Mouse (Mus musculus): ENCODE results near the gene Fut1. TPM values are rescaled to one million over a fixed set of nuclear protein-coding genes. Genes with fewer than 3 reads are reported as not detected.
A peak's percentile ranks its signal among the peaks of the same experiment; 100 is the strongest.

Gene Fut1
- polyA plus RNA-seq, 1 experiment from 2014 or later: not detected

GRCm38 (mm10) chr7:45609511-45609910, 7.6 kb upstream of the Fut1 start:
- ATAC-seq (ENCODE audit: insufficient read depth): no peak
- H3K4me3 ChIP-seq (replicated peaks): no peak overlapping the region
- no peaks in the 10 kb centered on the region for H3K27me3 ChIP-seq
- no peaks in the 10 kb centered on the region for H3K9me3 ChIP-seq (replicated peaks)
- no peak overlapping the region for H3K4me2 ChIP-seq
- H3K9ac ChIP-seq: no peak overlapping the region
- no peak overlapping the region for H3K27ac ChIP-seq (replicated peaks)
- no peaks in the 10 kb centered on the region; the same call in 1 of the 2 replicates for H3K4me1 ChIP-seq (replicated peaks)
- no peaks in the 10 kb centered on the region for H3K36me3 ChIP-seq (replicated peaks)
- WGBS (ENCODE audit: insufficient replicate concordance): 40% methylated on average over 1 of the region's 1 CpGs

GRCm38 (mm10) chr7:45616277-45616676, 812 bp upstream of the Fut1 start:
- Histone ChIP-seq H3K4me1 (replicated peaks) (no peaks in the 10 kb centered on the region; the same call in 1 of the 2 replicates), H3K9ac (no peak overlapping the region), H3K36me3 (replicated peaks) (no peaks in the 10 kb centered on the region), H3K9me3 (replicated peaks) (no peaks in the 10 kb centered on the region), H3K27ac (replicated peaks) (no peak overlapping the region), H3K4me3 (replicated peaks) (no peak overlapping the region), H3K4me2 (no peak overlapping the region), H3K27me3 (peaks cover 57% of the 10 kb centered on the region)
- WGBS (ENCODE audit: insufficient replicate concordance): 30% methylated on average over 6 of the region's 6 CpGs
- ATAC-seq (ENCODE audit: insufficient read depth): no peak

DNA sequence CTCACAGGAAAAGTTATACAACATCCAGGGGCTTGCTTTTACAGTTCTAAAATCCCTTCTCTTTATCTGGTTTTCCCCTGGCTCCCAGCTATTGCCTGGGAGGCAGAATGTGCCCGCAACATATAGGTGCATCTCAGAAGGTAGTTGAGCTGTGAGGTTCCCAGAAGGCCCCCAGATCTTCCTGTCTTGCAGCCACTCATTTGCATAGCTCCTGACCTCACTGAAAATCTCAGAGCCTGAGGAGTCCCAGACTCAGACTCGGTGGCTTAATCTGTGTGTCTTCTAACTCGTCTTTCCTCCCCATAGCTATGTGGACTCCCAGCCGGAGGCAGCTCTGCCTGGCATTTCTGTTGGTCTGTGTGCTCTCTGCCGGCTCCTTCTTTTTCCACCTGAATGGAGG, 1.2 kb downstream of the Fut1 start:
- no peak overlapping the region for H3K4me2 ChIP-seq
- H3K27ac ChIP-seq (replicated peaks): no peak overlapping the region
- peaks cover 57% of the 10 kb centered on the region for H3K27me3 ChIP-seq
- H3K36me3 ChIP-seq (replicated peaks): no peaks in the 10 kb centered on the region
- no peak overlapping the region for H3K9ac ChIP-seq
- ATAC-seq (ENCODE audit: insufficient read depth): no peak
- H3K9me3 ChIP-seq (replicated peaks): no peaks in the 10 kb centered on the region
- H3K4me3 ChIP-seq (replicated peaks): no peak overlapping the region
- 60% methylated on average over 5 of the region's 5 CpGs for WGBS (ENCODE audit: insufficient replicate concordance)
- H3K4me1 ChIP-seq (replicated peaks): no peaks in the 10 kb centered on the region; the same call in 1 of the 2 replicates

GRCm38 (mm10) chr7:45619592-45619991, 2.5 kb downstream of the Fut1 start:
- WGBS (ENCODE audit: insufficient replicate concordance): 63% methylated on average over 5 of the region's 5 CpGs
- no peak overlapping the region for H3K9ac ChIP-seq
- H3K4me2 ChIP-seq: no peak overlapping the region
- H3K9me3 ChIP-seq (replicated peaks): no peaks in the 10 kb centered on the region
- H3K4me1 ChIP-seq (replicated peaks): no peaks in the 10 kb centered on the region; the same call in 1 of the 2 replicates
- no peak overlapping the region for H3K4me3 ChIP-seq (replicated peaks)
- ATAC-seq (ENCODE audit: insufficient read depth): no peak
- H3K36me3 ChIP-seq (replicated peaks): no peaks in the 10 kb centered on the region
- H3K27ac ChIP-seq (replicated peaks): no peak overlapping the region
- H3K27me3 ChIP-seq: peaks cover 57% of the 10 kb centered on the region

DNA sequence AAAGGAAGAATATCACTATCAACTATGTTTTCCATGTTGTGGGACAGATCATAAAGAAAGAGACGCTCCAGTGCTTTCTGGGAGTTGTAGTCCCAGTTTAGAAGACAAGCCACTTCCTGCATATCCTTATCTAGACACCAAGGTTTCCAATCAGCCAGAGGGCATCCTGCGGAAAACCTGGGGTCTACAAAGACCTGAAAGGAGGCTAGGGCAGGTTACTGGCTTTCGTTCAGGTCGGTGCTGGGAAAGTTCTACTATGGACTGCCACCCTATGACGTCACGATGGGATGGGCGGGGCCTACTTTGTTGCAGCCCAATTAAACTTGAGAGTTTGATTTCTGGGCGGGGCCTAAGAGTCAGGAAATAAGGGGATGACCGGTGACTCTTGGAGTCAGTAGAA, 4.4 kb downstream of the Fut1 start, which contains the start of gene Izumo1:
Gene Izumo1 (plus strand): TSS at position 369 of the 400 bp plus-strand sequence.
- Histone ChIP-seq H3K27me3 (peaks cover 58% of the 10 kb centered on the region), H3K9me3 (replicated peaks) (no peaks in the 10 kb centered on the region), H3K4me2 (no peak within 1 kb of the TSS; the same call in none of the 2 replicates), H3K4me1 (replicated peaks) (no peaks in the 10 kb centered on the region; the same call in 1 of the 2 replicates), H3K36me3 (replicated peaks) (no peaks in the 10 kb centered on the region), H3K9ac (no peak within 1 kb of the TSS), H3K4me3 (replicated peaks) (no peak within 1 kb of the TSS), H3K27ac (replicated peaks) (no peak within 1 kb of the TSS)
- 17% methylated on average over 9 of the region's 9 CpGs for WGBS (ENCODE audit: insufficient replicate concordance)
- ATAC-seq (ENCODE audit: insufficient read depth): no peak

GRCm38 (mm10) chr7:45623507-45623906, 6.4 kb downstream of the Fut1 start:
- Histone ChIP-seq H3K27me3 (peaks cover 60% of the 10 kb centered on the region), H3K36me3 (replicated peaks) (no peaks in the 10 kb centered on the region), H3K9ac (no peak overlapping the region), H3K4me1 (replicated peaks) (peaks cover 4% of the 10 kb centered on the region), H3K4me2 (no peak overlapping the region), H3K27ac (replicated peaks) (no peak overlapping the region), H3K4me3 (replicated peaks) (no peak overlapping the region), H3K9me3 (replicated peaks) (no peaks in the 10 kb centered on the region)
- no peak for ATAC-seq (ENCODE audit: insufficient read depth)
- WGBS (ENCODE audit: insufficient replicate concordance): 74% methylated on average over 11 of the region's 11 CpGs

- Histone ChIP-seq H3K4me2 (no peak overlapping the region), H3K4me1 (replicated peaks) (peaks cover 11% of the 10 kb centered on the region), H3K27ac (replicated peaks) (no peak overlapping the region), H3K9me3 (replicated peaks) (no peaks in the 10 kb centered on the region), H3K4me3 (replicated peaks) (no peak overlapping the region), H3K9ac (no peak overlapping the region), H3K36me3 (replicated peaks) (no peaks in the 10 kb centered on the region), H3K27me3 (peaks cover 60% of the 10 kb centered on the region)
- ATAC-seq (ENCODE audit: insufficient read depth): no peak
- 70% methylated on average over 3 of the region's 3 CpGs for WGBS (ENCODE audit: insufficient replicate concordance)
Measured at GRCm38 (mm10) chr7:45624718-45625117, 7.6 kb downstream of the Fut1 start.

DNA sequence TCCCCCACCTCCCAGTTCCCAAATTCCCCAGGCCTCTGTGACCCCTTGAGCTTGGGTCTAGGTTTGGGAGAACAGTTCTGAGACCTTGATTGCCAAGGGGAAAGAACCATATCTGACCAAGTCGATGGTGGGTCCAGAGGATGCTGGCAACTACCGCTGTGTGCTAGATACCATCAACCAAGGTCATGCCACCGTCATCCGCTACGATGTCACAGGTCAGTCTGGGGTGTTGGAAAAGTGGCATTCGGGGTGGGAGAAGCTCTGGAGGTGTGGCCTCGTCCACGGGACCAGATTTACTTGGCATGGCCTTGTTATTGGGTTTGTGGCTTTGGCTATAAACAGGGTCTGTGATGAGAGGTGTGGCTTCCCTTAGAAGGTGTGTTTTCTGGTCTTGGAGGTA, 8.4 kb downstream of the Fut1 start:
- H3K4me3 ChIP-seq (replicated peaks): no peak overlapping the region
- H3K27me3 ChIP-seq: peaks cover 60% of the 10 kb centered on the region
- H3K4me2 ChIP-seq: no peak overlapping the region
- no peak overlapping the region for H3K9ac ChIP-seq
- no peaks in the 10 kb centered on the region for H3K9me3 ChIP-seq (replicated peaks)
- H3K36me3 ChIP-seq (replicated peaks): no peaks in the 10 kb centered on the region
- peaks cover 11% of the 10 kb centered on the region for H3K4me1 ChIP-seq (replicated peaks)
- H3K27ac ChIP-seq (replicated peaks): no peak overlapping the region
- 66% methylated on average over 8 of the region's 8 CpGs for WGBS (ENCODE audit: insufficient replicate concordance)
- no peak for ATAC-seq (ENCODE audit: insufficient read depth)

DNA sequence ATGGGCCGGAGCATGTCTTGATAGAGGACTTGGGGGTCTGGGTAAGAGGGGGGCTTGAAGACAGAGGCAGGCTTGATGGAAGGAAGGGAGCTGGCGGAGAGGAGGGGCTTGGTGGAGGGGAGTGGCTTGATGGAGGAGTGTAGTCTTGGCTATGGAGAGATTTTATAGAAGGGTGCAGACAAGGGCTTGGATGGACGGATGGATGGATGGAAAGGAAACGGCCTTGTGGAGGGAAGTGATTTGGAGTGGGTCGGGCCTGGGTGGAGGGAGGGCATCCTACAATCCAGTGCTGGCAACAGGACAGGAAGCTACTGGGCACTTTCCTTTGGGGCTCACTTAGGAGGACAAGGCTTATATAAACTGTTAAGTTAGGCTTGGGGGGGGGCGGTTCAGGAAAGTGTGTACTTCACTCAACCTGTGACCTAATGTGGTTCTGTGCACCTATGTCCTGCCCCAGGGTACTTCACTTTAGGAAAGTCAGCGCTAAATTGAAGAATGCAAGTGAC, 9.5 kb downstream of the Fut1 start:
- Histone ChIP-seq H3K27ac (replicated peaks) (no peak overlapping the region), H3K9me3 (replicated peaks) (no peaks in the 10 kb centered on the region), H3K4me3 (replicated peaks) (no peak overlapping the region), H3K36me3 (replicated peaks) (no peaks in the 10 kb centered on the region), H3K4me2 (no peak overlapping the region), H3K4me1 (replicated peaks) (peaks cover 11% of the 10 kb centered on the region), H3K27me3 (peaks cover 68% of the 10 kb centered on the region), H3K9ac (no peak overlapping the region)
- WGBS (ENCODE audit: insufficient replicate concordance): 57% methylated on average over 7 of the region's 7 CpGs
- no peak for ATAC-seq (ENCODE audit: insufficient read depth)

DNA sequence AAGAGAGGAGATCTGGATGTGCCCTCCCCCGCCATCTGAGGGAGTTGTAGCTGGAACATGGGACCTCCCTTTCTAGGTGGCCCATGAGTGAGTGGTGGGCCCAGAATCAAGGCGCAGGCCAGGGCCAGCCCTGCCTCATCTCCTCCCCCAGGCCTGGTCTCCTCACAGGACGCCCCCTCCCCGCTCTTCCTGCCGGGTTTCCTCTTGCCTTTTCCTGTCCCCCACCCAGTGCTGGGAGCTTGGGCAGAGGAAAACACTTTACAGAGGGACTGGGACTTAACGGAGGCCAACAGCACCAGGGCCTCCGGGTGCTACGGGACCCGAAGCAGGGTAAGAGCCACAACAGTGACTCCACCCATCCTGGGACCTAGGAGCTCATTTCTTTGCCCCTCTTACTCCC, 10.2 kb downstream of the Fut1 start, which contains the start of gene Rasip1:
Gene Rasip1 (plus strand): TSS at position 228 of the 400 bp plus-strand sequence.
- H3K9ac ChIP-seq: peak within 1 kb of the TSS; percentile 48; the same call in 1 of the 2 replicates
- H3K9me3 ChIP-seq (replicated peaks): no peaks in the 10 kb centered on the region
- H3K4me3 ChIP-seq (replicated peaks): peak within 1 kb of the TSS; percentile 55
- no peaks in the 10 kb centered on the region for H3K36me3 ChIP-seq (replicated peaks)
- H3K4me1 ChIP-seq (replicated peaks): peaks cover 13% of the 10 kb centered on the region
- no peak for ATAC-seq (ENCODE audit: insufficient read depth)
- 48% methylated on average over 9 of the region's 9 CpGs for WGBS (ENCODE audit: insufficient replicate concordance)
- no peak within 1 kb of the TSS for H3K27ac ChIP-seq (replicated peaks)
- peaks cover 71% of the 10 kb centered on the region for H3K27me3 ChIP-seq
- peak within 1 kb of the TSS; percentile 79 for H3K4me2 ChIP-seq

GRCm38 (mm10) chr7:45628364-45629294, 11.5 kb downstream of the Fut1 start:
- H3K9me3 ChIP-seq (replicated peaks): no peaks in the 10 kb centered on the region
- WGBS (ENCODE audit: insufficient replicate concordance): 1% methylated on average over 102 of the region's 105 CpGs
- ATAC-seq (ENCODE audit: insufficient read depth): peak; percentile 68
- peaks cover 73% of the 10 kb centered on the region for H3K27me3 ChIP-seq
- H3K9ac ChIP-seq: peak overlapping the region; percentile 48
- H3K4me2 ChIP-seq: peak overlapping the region; percentile 79
- H3K27ac ChIP-seq (replicated peaks): no peak overlapping the region
- H3K4me3 ChIP-seq (replicated peaks): peak overlapping the region; percentile 55
- H3K36me3 ChIP-seq (replicated peaks): no peaks in the 10 kb centered on the region
- H3K4me1 ChIP-seq (replicated peaks): peaks cover 15% of the 10 kb centered on the region
